ENCODE assay signal across 8 mouse cellular contexts in genomic region chr1:182280577-182280976, GRCm38 (mm10). TPM values are rescaled to one million over a fixed set of nuclear protein-coding genes. Genes with fewer than 3 reads are reported as not detected.
DNase-seq lines count a peak whose midpoint lies in the region; ATAC-seq lines count a peak whose summit lies in the region.

No protein-coding gene starts in this region.

- no peak overlapping the region for H3K27ac ChIP-seq in neural tube, embryonic 12.5 days
- peak overlapping the region; percentile 57 to 93; a peak in 3 of 4 replicates for H3K27ac ChIP-seq in heart, embryonic 14.5 days (replicated peaks in 1 of 2; ENCODE audit: control insufficient read depth in 1 of 2, insufficient read depth in 1 of 2, low read depth in 2 of 2, low read length in 2 of 2)
- H3K27ac ChIP-seq in liver, embryonic 12.5 days, result peak overlapping the region; percentile 96

- 69% methylated on average over 11 of the region's 11 CpGs for WGBS in neural tube, embryonic 12.5 days
- 22% methylated on average over 11 of the region's 11 CpGs for WGBS in heart, embryonic 14.5 days
- 57% methylated on average over 11 of the region's 11 CpGs for WGBS in liver, embryonic 12.5 days (ENCODE audit: insufficient replicate concordance)

- no peaks in the 10 kb centered on the region for H3K9me3 ChIP-seq in neural tube, embryonic 12.5 days
- H3K9me3 ChIP-seq in heart, embryonic 14.5 days (ENCODE audit: control insufficient read depth, low read length), result no peaks in the 10 kb centered on the region
- no peaks in the 10 kb centered on the region for H3K9me3 ChIP-seq in liver, embryonic 12.5 days (replicated peaks)

- H3K4me2 ChIP-seq in neural tube, embryonic 12.5 days (replicated peaks), result peak overlapping the region; percentile 80
- peak overlapping the region; percentile 72 for H3K4me2 ChIP-seq in heart, embryonic 14.5 days (ENCODE audit: low read length)
- H3K4me2 ChIP-seq in liver, embryonic 12.5 days, result peak overlapping the region; percentile 84

- H3K4me3 ChIP-seq in neural tube, embryonic 12.5 days, result 0 out of 2 replicates have a peak overlapping the region, but pooled peaks have one; percentile 11
- peak overlapping the region; percentile 29 to 85 for H3K4me3 ChIP-seq in heart, embryonic 14.5 days (ENCODE audit: control insufficient read depth in 1 of 2, insufficient read depth in 1 of 2, low read depth in 1 of 2, low read length in 2 of 2)
- H3K4me3 ChIP-seq in liver, embryonic 12.5 days, result peak overlapping the region; percentile 77

- H3K9ac ChIP-seq in neural tube, embryonic 12.5 days, result 0 out of 2 replicates have a peak overlapping the region, but pooled peaks have one; percentile 17
- H3K9ac ChIP-seq in heart, embryonic 14.5 days (ENCODE audit: low read length), result peak overlapping the region; percentile 94
- peak overlapping the region; percentile 90 for H3K9ac ChIP-seq in liver, embryonic 12.5 days

- DNase-seq in neural tube, embryonic 10.5 days (ENCODE audit: extremely low spot score, low spot score), result no peak
- no peak for DNase-seq in cerebellum, adult 18-20 months
- DNase-seq in ovary, postnatal 36 days (ENCODE audit: low spot score), result no peak
- no peak for DNase-seq in spleen, adult 18-20 months
- DNase-seq in right cerebral cortex, postnatal 25 days, result no peak

- H3K4me1 ChIP-seq in neural tube, embryonic 12.5 days, result peaks cover 16% of the 10 kb centered on the region
- H3K4me1 ChIP-seq in heart, embryonic 14.5 days (ENCODE audit: control insufficient read depth in 2 of 2, insufficient read depth in 2 of 2, low read length in 2 of 2), result peaks cover 5 to 18% of the 10 kb centered on the region in 2 experiments
- peaks cover 46% of the 10 kb centered on the region for H3K4me1 ChIP-seq in liver, embryonic 12.5 days

- no peaks in the 10 kb centered on the region for H3K27me3 ChIP-seq in neural tube, embryonic 12.5 days (replicated peaks)
- H3K27me3 ChIP-seq in heart, embryonic 14.5 days (ENCODE audit: control insufficient read depth, insufficient read depth, low read length), result no peaks in the 10 kb centered on the region
- H3K27me3 ChIP-seq in liver, embryonic 12.5 days (replicated peaks), result 0 out of 2 replicates have a peak, but pooled peaks cover 4% of the 10 kb centered on the region

- H3K36me3 ChIP-seq in neural tube, embryonic 12.5 days, result peaks cover 30% of the 10 kb centered on the region
- peaks cover 39% of the 10 kb centered on the region for H3K36me3 ChIP-seq in heart, embryonic 14.5 days (ENCODE audit: control insufficient read depth, insufficient read depth, low read length)
- peaks cover 47% of the 10 kb centered on the region for H3K36me3 ChIP-seq in liver, embryonic 12.5 days

- ATAC-seq in neural tube, embryonic 12.5 days (ENCODE audit: low FRiP score, low read depth), result no peak
- no peak for ATAC-seq in heart, embryonic 14.5 days (ENCODE audit: insufficient number of reproducible peaks, insufficient read depth, low FRiP score, low read depth)
- no peak for ATAC-seq in liver, embryonic 12.5 days

RNA-seq across cellular contexts. Expression of gene Degs1, which starts 2.0 kb away (rescaled TPM):
- 67.7 and 68.0 TPM in 2 replicates for polyA plus RNA-seq in neural tube, embryonic 12.5 days (2016; fragmentation: Nextera tagmentation; extraction: Ambion mirVana)
- polyA plus RNA-seq in heart, embryonic 14.5 days (2014; fragmentation: Nextera tagmentation; extraction: Ambion mirVana), result 183 and 195 TPM in 2 replicates
- 105 and 110 TPM in 2 replicates for polyA plus RNA-seq in liver, embryonic 12.5 days (2016; fragmentation: Nextera tagmentation; extraction: Ambion mirVana)

Comparison
In these comparisons a context has a peak if more than half of its experiments do, and no peak if none do; other contexts are left out.
1. H3K4me3 ChIP-seq: peak in every context shown above with its lines; median percentile 77 in liver, embryonic 12.5 days; 57 in heart, embryonic 14.5 days; 11 in neural tube, embryonic 12.5 days.
2. H3K9ac ChIP-seq: peak in every context shown above with its lines; median percentile 94 in heart, embryonic 14.5 days; 90 in liver, embryonic 12.5 days; 17 in neural tube, embryonic 12.5 days.